Mouse (Mus musculus) bone marrow macrophage, adult 2 months (primary cell): ENCODE measurements around the gene Sptssa.

ENCODE experiments used
- CTCF ChIP-seq: IDR thresholded peaks from 2 replicates; pipeline ENCODE4 v1.5.1; 2012; ENCODE audit warnings: low read depth, mild to moderate bottlenecking, low read length, moderate library complexity
- POLR2A ChIP-seq: IDR thresholded peaks from 2 replicates; pipeline ENCODE4 v1.6.1; 2012; ENCODE audit warnings: mild to moderate bottlenecking, low read depth, low read length, borderline replicate concordance

- no peak; the same call in 1 of the 2 replicates for TF ChIP-seq POLR2A
- no peak for TF ChIP-seq CTCF
These were observed 356 bp downstream of the Sptssa start for GRCm38 (mm10) chr12:54656039-54656395.
